Mouse (Mus musculus) activated CD4-positive, CD25-positive, alpha-beta regulatory T cell, adult 4 months (primary cell): ENCODE data around the gene Fibcd1. TPM values are rescaled to one million over a fixed set of nuclear protein-coding genes. Genes with fewer than 3 reads are reported as not detected.

Experiments
- ATAC-seq: one replicate; pipeline ENCODE4 v1.8.0; 2017
- polyA plus RNA-seq, 2 experiments: library from polyadenylated mRNA; unstranded; fragments of 100-300 nt; shearing (Covaris generic); gene quantifications; one replicate each; pipeline ENCODE4 v1.2.1; 2017

Fibcd1 gene
- polyA plus RNA-seq, 2 experiments from 2014 or later = not detected

DNA sequence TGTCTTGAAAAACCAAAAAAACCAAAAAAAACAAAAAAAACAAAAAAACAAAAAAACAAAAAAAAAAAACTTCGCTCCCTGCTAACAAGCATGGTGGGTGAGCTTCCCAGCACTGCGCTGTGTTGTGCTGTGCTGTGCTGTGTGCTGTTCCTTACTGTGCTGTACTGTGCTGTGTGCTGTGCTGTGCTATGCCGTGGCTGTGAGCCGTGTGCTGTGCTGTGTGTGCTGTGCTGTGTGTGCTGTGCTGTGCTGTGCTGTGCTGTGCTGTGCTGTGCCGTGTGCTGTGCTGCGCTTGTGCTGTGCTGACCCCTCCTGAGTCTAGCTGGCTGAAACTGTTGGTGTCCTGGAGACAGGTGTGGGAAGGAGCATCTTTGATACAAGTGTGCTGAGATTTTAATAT is 78.7 kb downstream of the Fibcd1 start:
- no peak for ATAC-seq

Other genes with a start within 250 kb of the Fibcd1 start
- not detected for gene Prdm12, start 206.0 kb downstream of the Fibcd1 start, polyA plus RNA-seq
- 10 to 100 TPM; 36.2 to 47.9 TPM for gene Exosc2, start 175.3 kb downstream of the Fibcd1 start, polyA plus RNA-seq
- 1 to 10 TPM; 7.4 to 8.1 TPM for gene Abl1, start 157.6 kb downstream of the Fibcd1 start, polyA plus RNA-seq
- under 1 TPM; 0.47 to 0.48 TPM for gene Qrfp, start 35.4 kb downstream of the Fibcd1 start, polyA plus RNA-seq
- gene Lamc3, start 41.3 kb upstream of the Fibcd1 start, polyA plus RNA-seq = not detected
- not detected for gene Aif1l, start 104.1 kb upstream of the Fibcd1 start, polyA plus RNA-seq
- gene Nup214, start 128.4 kb upstream of the Fibcd1 start, polyA plus RNA-seq = 10 to 100 TPM; 78.0 to 79.8 TPM
- 10 to 100 TPM; 23.6 to 27.1 TPM for gene Fam78a, start 238.9 kb upstream of the Fibcd1 start, polyA plus RNA-seq
- not detected for gene Plpp7, start 249.5 kb upstream of the Fibcd1 start, polyA plus RNA-seq